Mouse (Mus musculus) liver, postnatal 0 days (tissue): ENCODE results near the gene Top2a.

Source experiments
- CTCF ChIP-seq: sonication (generic); IDR thresholded peaks from 2 replicates; pipeline ENCODE4 v1.5.1; 2016; ENCODE audit warnings: antibody characterized with exemption, low read depth
- EP300 ChIP-seq: IDR thresholded peaks from 2 replicates; pipeline ENCODE4 v1.6.1; 2016; ENCODE audit warnings: antibody characterized with exemption, low read depth, mild to moderate bottlenecking

GRCm38 (mm10) chr11:99022384-99022933 is 1.5 kb downstream of the Top2a start:
- TF ChIP-seq CTCF (no peak), EP300 (no peak)
